Mouse (Mus musculus) skeletal muscle tissue, adult 2 months (tissue): ENCODE measurements at regions not wholly inside any gene's neighbourhood (a gene's known extent, or its start where the extent isn't known, plus 50 kb on each side); places are given as distances from the start of the nearest gene placed in this dataset.

ENCODE experiments used
- DNase-seq: peaks from one replicate; pipeline ENCODE4 v3.0.0-alpha.2; 2012; ENCODE audit warnings: low read depth, low spot score

- DNase-seq: no peak
These were observed 140.9 kb upstream of the N4bp1 start for GRCm38 (mm10) chr8:87025946-87026345.

GRCm38 (mm10) chr8:87019795-87020194 is 134.7 kb upstream of the N4bp1 start:
- DNase-seq: no peak

- DNase-seq: no peak
These were observed 90.5 kb upstream of the N4bp1 start for GRCm38 (mm10) chr8:86975546-86975945.

GRCm38 (mm10) chr8:86971736-86972135 is 86.7 kb upstream of the N4bp1 start:
- no peak for DNase-seq

GRCm38 (mm10) chr8:86969051-86969450 is 84.0 kb upstream of the N4bp1 start:
- no peak for DNase-seq

- DNase-seq: peak; percentile 71
These were observed 82.8 kb upstream of the N4bp1 start for GRCm38 (mm10) chr8:86967891-86968311.

- DNase-seq: no peak
These were observed 76.4 kb upstream of the N4bp1 start for GRCm38 (mm10) chr8:86961218-86962195.
